Mouse (Mus musculus) E14TG2a.4 (cell line): Measurements from ENCODE around the gene Atp4b.

Source experiments
- CTCF ChIP-seq: conservative IDR thresholded peaks from 2 replicates; pipeline ENCODE4 v1.5.1; 2014; ENCODE audit warnings: low read length
- POU5F1 ChIP-seq: IDR thresholded peaks from 2 replicates; pipeline ENCODE4 v1.6.1; 2014; ENCODE audit warnings: low read length, borderline replicate concordance

DNA sequence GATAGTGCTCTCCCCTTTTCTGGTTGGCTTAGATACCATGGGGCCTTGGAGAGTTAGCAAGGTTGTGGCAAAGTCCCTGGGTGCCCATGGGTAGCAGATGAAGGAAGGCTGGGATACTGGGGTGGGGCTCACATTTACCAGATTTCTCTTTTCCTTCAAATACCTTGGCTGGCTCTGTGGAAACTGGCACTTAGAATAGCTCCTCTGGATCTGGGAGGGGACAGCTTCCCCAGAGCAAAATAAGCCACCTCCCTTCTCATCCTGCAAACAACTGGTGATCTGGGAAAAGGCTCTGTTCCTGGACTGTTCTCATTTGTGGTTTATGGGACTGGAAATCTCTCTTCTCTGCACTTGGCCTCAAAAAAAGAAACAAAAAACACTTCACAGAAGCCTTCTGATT, 34.2 kb upstream of the Atp4b start:
- TF ChIP-seq CTCF, result no peak
- no peak for TF ChIP-seq POU5F1
